In genomic region chr12:17852138-17852537, GRCm38 (mm10) we compare ENCODE assay signal across 8 mouse cellular contexts.
DNase-seq lines count a peak whose midpoint lies in the region.
"Not testable (repeated sequence)": the region's sequence is repeated elsewhere in the genome, so short reads cannot be mapped to it uniquely, and the experiment has no call there.

No protein-coding gene starts in this region.

- intact Hi-C loops in left cerebral cortex, postnatal 4 days (cut with DNase I): not testable (repeated sequence)

- DNase-seq in CD8-positive naive resting alpha-beta T cell, adult 2 months (ENCODE audit: low read depth in 2 of 2, low spot score in 2 of 2): peak; percentile 7 to 8
- DNase-seq in adrenal gland, postnatal 36 days: peak; percentile 58 to 63
- peak; percentile 3 for DNase-seq in embryo, embryonic 11 days
- peak; percentile 8 to 22 for DNase-seq in heart, adult 9 months (ENCODE audit: low spot score in 2 of 2)
- DNase-seq in kidney, postnatal 36 days: peak; percentile 32 to 78
- DNase-seq in left cerebral cortex, postnatal 4 days: peak; percentile 52
- DNase-seq in ovary, postnatal 10 days (ENCODE audit: low spot score): peak; percentile 29
- DNase-seq in thymus, postnatal 0 days (ENCODE audit: low spot score): peak; percentile 42

Comparison
In these comparisons a context has a peak if more than half of its experiments do, and no peak if none do; other contexts are left out.
1. Peak in every context shown above with its lines: DNase-seq.
2. DNase-seq: peak in every context shown above with its lines; median percentile 60 in adrenal gland, postnatal 36 days; 55 in kidney, postnatal 36 days; 52 in left cerebral cortex, postnatal 4 days; 42 in thymus, postnatal 0 days; 29 in ovary, postnatal 10 days; 15 in heart, adult 9 months; 8 in CD8-positive naive resting alpha-beta T cell, adult 2 months; 3 in embryo, embryonic 11 days.